Mouse (Mus musculus) stomach, postnatal 0 days (tissue): ENCODE results near the gene Diaph3. TPM values are rescaled to one million over a fixed set of nuclear protein-coding genes. Genes with fewer than 3 reads are reported as not detected.

Experiments
- ATAC-seq: fragments of 200-750 bp; cut with Nextera tagmentation; 2 replicates; pipeline ENCODE4 v1.8.0; 2017; ENCODE audit not compliant: low FRiP score, low TSS enrichment
- DNase-seq: peaks from one replicate; pipeline ENCODE4 v3.0.0-alpha.2; 2016; ENCODE audit warnings: low spot score
- H3K27ac ChIP-seq: fragments of 300-500 bp; sonication (generic); replicated peaks from 2 replicates; pipeline ENCODE4 v1.5.1; 2014; ENCODE audit warnings: mild to moderate bottlenecking, control low read depth
- H3K27me3 ChIP-seq: fragments of 300-500 bp; sonication (generic); 2 replicates; pipeline ENCODE4 v1.6.1; 2014; ENCODE audit warnings: low read length; ENCODE audit not compliant: control insufficient read depth, insufficient read depth
- H3K36me3 ChIP-seq: fragments of 300-500 bp; sonication (generic); 2 replicates; pipeline ENCODE4 v1.6.1; 2014; ENCODE audit warnings: low read length, mixed read lengths; ENCODE audit not compliant: control insufficient read depth, insufficient read depth
- H3K4me1 ChIP-seq: fragments of 300-500 bp; sonication (generic); replicated peaks from 2 replicates; pipeline ENCODE4 v1.6.1; 2014; ENCODE audit warnings: antibody characterized with exemption; ENCODE audit not compliant: control insufficient read depth, insufficient read depth
- H3K4me2 ChIP-seq: fragments of 300-500 bp; sonication (generic); replicated peaks from 2 replicates; pipeline ENCODE4 v1.6.1; 2014; ENCODE audit warnings: low read depth, mild to moderate bottlenecking, control low read depth, moderate library complexity
- H3K4me3 ChIP-seq: fragments of 300-500 bp; sonication (generic); 2 replicates; pipeline ENCODE4 v1.5.1; 2014; ENCODE audit warnings: low read depth, low read length, control low read depth
- H3K9ac ChIP-seq: fragments of 300-500 bp; sonication (generic); 2 replicates; pipeline ENCODE4 v1.6.1; 2014; ENCODE audit warnings: mild to moderate bottlenecking, low read length, control low read depth, mixed read lengths
- H3K9me3 ChIP-seq: fragments of 300-500 bp; sonication (generic); 2 replicates; pipeline ENCODE4 v1.6.1; 2016; ENCODE audit warnings: low read length; ENCODE audit not compliant: control insufficient read depth
- CTCF ChIP-seq: IDR thresholded peaks from 2 replicates; pipeline ENCODE4 v1.5.1; 2016; ENCODE audit warnings: antibody characterized with exemption, low read depth, mild to moderate bottlenecking, moderate library complexity
- EP300 ChIP-seq: optimal IDR thresholded peaks from 2 replicates; pipeline ENCODE3; 2016; ENCODE audit warnings: antibody characterized with exemption
- WGBS: fragments of 180-500 bp; shearing (Covaris S2); extraction: QIAGEN DNeasy Blood & Tissue Kit; methylation state at CpG from one replicate; pipeline ENCODE4 v1.1.7; 2014; 5-methylcytosine and 5-hydroxymethylcytosine counted together
- polyA plus RNA-seq: library from polyadenylated mRNA; unstranded; fragments of >200 nt; fragmentation: Nextera tagmentation; extraction: Ambion mirVana; gene quantifications from 2 replicates; pipeline ENCODE4 v1.2.1, GENCODE M21; 2015

Gene Diaph3
- polyA plus RNA-seq, 1 experiment from 2014 or later, result 3.5 TPM

- no peaks in the 10 kb centered on the region for H3K4me1 ChIP-seq
- H3K4me2 ChIP-seq, result no peak overlapping the region
- no peak overlapping the region for H3K9ac ChIP-seq
- H3K9me3 ChIP-seq, result no peaks in the 10 kb centered on the region
- no peak overlapping the region for H3K4me3 ChIP-seq
- 93% methylated on average over 2 of the region's 2 CpGs for WGBS
- TF ChIP-seq EP300, result no peak
- no peak for TF ChIP-seq CTCF
- H3K27me3 ChIP-seq, result no peaks in the 10 kb centered on the region
- no peaks in the 10 kb centered on the region for H3K36me3 ChIP-seq
- DNase-seq, result no peak
- no peak for ATAC-seq
- H3K27ac ChIP-seq, result no peak overlapping the region
Observed at GRCm38 (mm10) chr14:87075021-87075531, 66.0 kb downstream of the Diaph3 start.

- DNase-seq (no peak), ATAC-seq (no peak)
- H3K4me1 ChIP-seq, result no peaks in the 10 kb centered on the region
- TF ChIP-seq CTCF (no peak), EP300 (no peak)
- no peak overlapping the region for H3K27ac ChIP-seq
- 91% methylated on average over 4 of the region's 4 CpGs for WGBS
- no peaks in the 10 kb centered on the region for H3K36me3 ChIP-seq
- H3K4me3 ChIP-seq, result no peak overlapping the region
- H3K9ac ChIP-seq, result no peak overlapping the region
- H3K9me3 ChIP-seq, result no peaks in the 10 kb centered on the region
- no peak overlapping the region for H3K4me2 ChIP-seq
- no peaks in the 10 kb centered on the region for H3K27me3 ChIP-seq
Observed at GRCm38 (mm10) chr14:87064281-87064680, 76.8 kb downstream of the Diaph3 start.

DNA sequence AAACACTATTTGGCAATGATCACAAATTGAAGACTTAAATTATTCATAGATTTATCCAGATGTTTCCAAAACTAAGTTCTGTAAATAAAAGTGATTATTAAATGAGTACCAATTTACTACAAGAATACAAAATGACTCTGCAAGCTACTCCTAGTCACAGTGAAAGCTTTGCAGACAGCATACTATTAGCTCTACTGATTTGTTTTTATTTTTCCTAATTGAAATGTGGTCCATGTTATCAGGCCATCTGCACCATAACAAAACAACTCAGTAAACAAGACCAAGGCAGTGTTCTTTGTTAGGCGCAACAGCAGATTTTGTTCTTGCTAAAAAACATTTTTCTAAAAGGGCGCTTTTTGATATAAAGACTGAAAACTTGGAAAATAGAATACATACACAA lies 84.9 kb downstream of the Diaph3 start:
- no peak for DNase-seq
- Histone ChIP-seq H3K4me3 (no peak overlapping the region), H3K9ac (no peak overlapping the region), H3K27me3 (no peaks in the 10 kb centered on the region), H3K27ac (no peak overlapping the region), H3K4me2 (no peak overlapping the region), H3K4me1 (no peaks in the 10 kb centered on the region), H3K9me3 (no peaks in the 10 kb centered on the region), H3K36me3 (no peaks in the 10 kb centered on the region)
- ATAC-seq, result no peak
- TF ChIP-seq EP300 (no peak), CTCF (no peak)
- 98% methylated on average over 2 of the region's 2 CpGs for WGBS

DNA sequence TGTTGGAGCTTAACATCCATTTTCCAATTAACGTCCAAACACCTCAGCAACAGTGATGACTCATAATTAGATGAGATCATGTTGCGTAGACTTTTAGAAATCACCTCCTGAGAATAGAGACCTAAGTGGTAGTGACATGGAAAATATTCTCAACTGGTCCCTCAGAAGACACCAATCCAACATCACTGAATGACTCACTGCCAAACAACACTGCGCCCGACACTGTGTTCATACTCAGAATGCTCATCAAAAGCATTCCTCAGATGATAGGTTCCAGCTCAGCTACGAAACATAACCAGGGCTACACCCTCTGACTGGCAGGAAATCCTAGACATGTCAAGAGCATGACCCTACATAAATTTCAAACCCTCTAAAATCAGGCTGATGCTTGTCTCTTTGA lies 89.8 kb downstream of the Diaph3 start:
- DNase-seq, result no peak
- ATAC-seq, result no peak

DNA sequence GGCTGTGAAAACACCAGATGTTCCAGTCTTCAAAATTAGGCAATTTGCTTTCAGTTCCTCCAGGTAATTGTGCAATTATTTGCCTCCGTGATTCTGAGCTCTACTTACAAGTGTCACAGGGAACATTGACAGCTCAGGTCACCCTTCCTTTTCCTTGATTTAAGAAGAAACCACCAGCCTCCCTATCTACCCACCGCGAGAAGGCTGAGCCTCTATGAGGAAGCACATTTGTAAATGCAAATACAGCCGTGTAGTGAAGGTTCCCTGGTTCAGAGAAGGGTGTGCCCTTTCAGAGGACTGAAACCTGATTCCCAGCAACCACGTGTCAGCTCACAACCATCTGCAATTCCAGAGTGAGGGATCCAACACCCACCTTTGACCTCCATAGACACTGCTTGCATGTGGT lies 96.6 kb downstream of the Diaph3 start:
- no peak overlapping the region for H3K9ac ChIP-seq
- no peaks in the 10 kb centered on the region for H3K27me3 ChIP-seq
- 35% methylated on average over 5 of the region's 5 CpGs for WGBS
- H3K4me3 ChIP-seq, result no peak overlapping the region
- ATAC-seq (peak; percentile 38; the same call in 1 of the 2 replicates), DNase-seq (no peak)
- no peak overlapping the region for H3K4me2 ChIP-seq
- TF ChIP-seq EP300 (no peak), CTCF (no peak)
- no peak overlapping the region for H3K27ac ChIP-seq
- H3K36me3 ChIP-seq, result no peaks in the 10 kb centered on the region
- no peaks in the 10 kb centered on the region for H3K9me3 ChIP-seq
- no peaks in the 10 kb centered on the region for H3K4me1 ChIP-seq

More for the DNA sequence above, 89.8 kb downstream of the Diaph3 start:
- no peaks in the 10 kb centered on the region for H3K4me1 ChIP-seq
- no peak overlapping the region for H3K9ac ChIP-seq
- no peak overlapping the region for H3K4me2 ChIP-seq
- no peak overlapping the region for H3K4me3 ChIP-seq
- no peaks in the 10 kb centered on the region for H3K36me3 ChIP-seq
- no peaks in the 10 kb centered on the region for H3K27me3 ChIP-seq
- H3K9me3 ChIP-seq, result no peaks in the 10 kb centered on the region
- 62% methylated on average over 5 of the region's 5 CpGs for WGBS
- TF ChIP-seq CTCF (no peak), EP300 (no peak)
- H3K27ac ChIP-seq, result no peak overlapping the region

GRCm38 (mm10) chr14:87020240-87020639 lies 120.8 kb downstream of the Diaph3 start:
- 78% methylated on average over 10 of the region's 10 CpGs for WGBS
- Histone ChIP-seq H3K27ac (no peak overlapping the region), H3K9ac (no peak overlapping the region), H3K36me3 (no peaks in the 10 kb centered on the region), H3K4me1 (no peaks in the 10 kb centered on the region), H3K4me2 (no peak overlapping the region), H3K27me3 (no peaks in the 10 kb centered on the region), H3K9me3 (no peaks in the 10 kb centered on the region), H3K4me3 (no peak overlapping the region)
- ATAC-seq (no peak), DNase-seq (no peak)
- TF ChIP-seq CTCF (no peak), EP300 (no peak)
